ENCODE assay signal across 25 mouse cellular contexts in the genomic region with DNA sequence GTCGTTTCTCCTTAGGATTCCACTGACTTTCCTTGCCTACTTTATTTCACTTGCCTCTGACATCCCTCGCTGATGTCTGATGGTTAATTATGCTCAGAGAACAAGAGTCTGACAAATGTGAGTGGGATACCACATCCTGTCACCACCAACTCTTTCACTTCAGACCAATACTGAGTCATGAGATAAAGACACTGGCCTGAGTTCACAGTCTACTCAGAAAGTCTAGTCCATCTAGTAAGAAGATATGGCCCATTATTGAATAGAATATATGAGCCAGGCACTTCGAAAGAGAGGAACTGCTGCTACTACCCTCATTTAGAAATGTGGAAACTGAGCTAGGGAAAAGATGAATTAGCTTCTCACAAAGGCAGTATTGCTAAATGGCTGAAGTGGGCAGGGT.
"Had no signal": no experiment of that assay in that cellular context is flagged by ENCODE, and none has a peak within 500 bp of the region (broad histone marks: within the 10 kb centered on the region; RNA-seq: fewer than 3 reads in every experiment).

No protein-coding gene starts in this region.

- H3K27me3 ChIP-seq: heart, embryonic 13.5 days; heart, embryonic 15.5 days; hindbrain, embryonic 13.5 days; hindbrain, embryonic 15.5 days; limb, embryonic 12.5 days; liver, embryonic 13.5 days; liver, embryonic 15.5 days had no signal

- H3K36me3 ChIP-seq: heart, embryonic 13.5 days; heart, embryonic 15.5 days; hindbrain, embryonic 13.5 days; hindbrain, embryonic 15.5 days; limb, embryonic 10.5 days; limb, embryonic 12.5 days; liver, embryonic 13.5 days; liver, embryonic 15.5 days had no signal

- H3K4me1 ChIP-seq: heart, embryonic 15.5 days; hindbrain, embryonic 13.5 days; hindbrain, embryonic 15.5 days; limb, embryonic 10.5 days; limb, embryonic 12.5 days; liver, embryonic 13.5 days; liver, embryonic 15.5 days had no signal

- ATAC-seq: hindbrain, postnatal 0 days; intestine, embryonic 16.5 days had no signal

- H3K9ac ChIP-seq: heart, embryonic 13.5 days; heart, embryonic 15.5 days; hindbrain, embryonic 13.5 days; hindbrain, embryonic 15.5 days; limb, embryonic 12.5 days; liver, embryonic 13.5 days; liver, embryonic 15.5 days had no signal

- H3K27ac ChIP-seq: heart, adult 2 months; heart, embryonic 13.5 days; heart, embryonic 15.5 days; hindbrain, embryonic 13.5 days; hindbrain, embryonic 15.5 days; hindbrain, postnatal 0 days; limb, embryonic 10.5 days; limb, embryonic 12.5 days; liver, embryonic 13.5 days; liver, embryonic 15.5 days had no signal

- H3K4me3 ChIP-seq: heart, adult 2 months; heart, embryonic 13.5 days; heart, embryonic 15.5 days; hindbrain, embryonic 13.5 days; hindbrain, embryonic 15.5 days; limb, embryonic 10.5 days; limb, embryonic 12.5 days; liver, embryonic 13.5 days; liver, embryonic 15.5 days had no signal

- DNase-seq: gastrocnemius, postnatal 14 days; gastrocnemius, postnatal 36 days; heart, adult 11 months; heart, adult 2 months; heart, postnatal 14 days; heart, postnatal 36 days; kidney, adult 11 months; kidney, adult 2 months; kidney, adult 9 months; kidney, postnatal 10 days; kidney, postnatal 25 days; kidney, postnatal 4 days; liver; liver, embryonic 13.5 days had no signal

- H3K9me3 ChIP-seq: heart, embryonic 13.5 days; heart, embryonic 15.5 days; hindbrain, embryonic 13.5 days; hindbrain, embryonic 15.5 days; limb, embryonic 10.5 days; limb, embryonic 12.5 days; liver, embryonic 13.5 days; liver, embryonic 15.5 days had no signal

- H3K4me2 ChIP-seq: heart, embryonic 11.5 days; heart, embryonic 13.5 days; heart, embryonic 15.5 days; hindbrain, embryonic 13.5 days; hindbrain, embryonic 15.5 days; limb, embryonic 12.5 days; liver, embryonic 11.5 days; liver, embryonic 13.5 days; liver, embryonic 15.5 days had no signal
